Mouse (Mus musculus): ENCODE measurements around the gene Frmpd4. TPM values are rescaled to one million over a fixed set of nuclear protein-coding genes. Genes with fewer than 3 reads are reported as not detected.

Gene Frmpd4
- polyA plus RNA-seq, 1 experiment from 2014 or later, result 2.2 TPM

- no peak overlapping the region for H3K27ac ChIP-seq (ENCODE audit: low read depth, low read length)
- no peak overlapping the region for H3K4me2 ChIP-seq (ENCODE audit: low read length)
- H3K9me3 ChIP-seq (ENCODE audit: control insufficient read depth, low read length), result no peaks in the 10 kb centered on the region
- no peak overlapping the region for H3K4me3 ChIP-seq (ENCODE audit: low read length)
- no peaks in the 10 kb centered on the region for H3K4me1 ChIP-seq (ENCODE audit: control insufficient read depth, insufficient read depth, low read depth, low read length)
- ATAC-seq, result no peak
- 87% methylated on average over 3 of the region's 3 CpGs for WGBS
- no peaks in the 10 kb centered on the region for H3K36me3 ChIP-seq (ENCODE audit: control insufficient read depth, insufficient read depth, low read length)
- no peaks in the 10 kb centered on the region; the same call in 1 of the 2 replicates for H3K27me3 ChIP-seq (replicated peaks; ENCODE audit: control insufficient read depth, insufficient read depth, low read length)
- no peak overlapping the region for H3K9ac ChIP-seq (ENCODE audit: low read depth, low read length)
These were observed 1024.2 kb downstream of the Frmpd4 start for GRCm38 (mm10) chrX:167552827-167553226.

DNA sequence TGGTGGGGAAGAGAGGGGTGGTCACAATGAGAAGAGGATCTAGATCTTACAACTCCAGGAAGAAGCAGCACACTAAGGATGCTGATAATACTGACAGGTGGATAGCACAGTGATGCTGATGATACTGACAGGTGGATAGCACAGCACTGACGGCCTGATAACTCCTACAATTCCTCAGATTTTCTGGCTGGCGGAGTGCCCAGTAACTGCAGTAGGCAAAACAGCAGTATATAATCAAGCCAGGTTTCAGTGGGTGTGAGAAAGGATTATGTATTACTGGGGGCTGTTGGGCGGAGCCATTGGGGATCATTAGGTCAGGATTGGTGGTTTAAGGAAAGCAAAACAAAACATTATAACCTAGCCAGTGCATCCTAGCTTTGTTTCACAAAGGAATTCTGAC, 1053.9 kb downstream of the Frmpd4 start:
- Histone ChIP-seq H3K27ac (ENCODE audit: low read depth, low read length) (no peak overlapping the region), H3K9me3 (ENCODE audit: control insufficient read depth, low read length) (no peaks in the 10 kb centered on the region), H3K4me3 (ENCODE audit: low read length) (no peak overlapping the region), H3K9ac (ENCODE audit: low read depth, low read length) (no peak overlapping the region), H3K36me3 (ENCODE audit: control insufficient read depth, insufficient read depth, low read length) (no peaks in the 10 kb centered on the region), H3K4me1 (ENCODE audit: control insufficient read depth, insufficient read depth, low read depth, low read length) (no peaks in the 10 kb centered on the region), H3K4me2 (ENCODE audit: low read length) (no peak overlapping the region), H3K27me3 (replicated peaks; ENCODE audit: control insufficient read depth, insufficient read depth, low read length) (peaks cover 2% of the 10 kb centered on the region; the same call in 1 of the 2 replicates)
- 87% methylated on average over 3 of the region's 3 CpGs for whole genome bisulfite sequencing
- ATAC-seq, result peak; percentile 42; the same call in 1 of the 2 replicates

GRCm38 (mm10) chrX:167522528-167522927, 1054.5 kb downstream of the Frmpd4 start:
- H3K4me2 ChIP-seq (ENCODE audit: low read length), result no peak overlapping the region
- no peak overlapping the region for H3K4me3 ChIP-seq (ENCODE audit: low read length)
- 63% methylated on average over 4 of the region's 4 CpGs for WGBS
- no peak for ATAC-seq
- H3K27ac ChIP-seq (ENCODE audit: low read depth, low read length), result no peak overlapping the region
- no peaks in the 10 kb centered on the region for H3K4me1 ChIP-seq (ENCODE audit: control insufficient read depth, insufficient read depth, low read depth, low read length)
- peaks cover 2% of the 10 kb centered on the region; the same call in 1 of the 2 replicates for H3K27me3 ChIP-seq (replicated peaks; ENCODE audit: control insufficient read depth, insufficient read depth, low read length)
- H3K9me3 ChIP-seq (ENCODE audit: control insufficient read depth, low read length), result no peaks in the 10 kb centered on the region
- H3K36me3 ChIP-seq (ENCODE audit: control insufficient read depth, insufficient read depth, low read length), result no peaks in the 10 kb centered on the region
- no peak overlapping the region for H3K9ac ChIP-seq (ENCODE audit: low read depth, low read length)

- peaks cover 2% of the 10 kb centered on the region; the same call in 1 of the 2 replicates for H3K27me3 ChIP-seq (replicated peaks; ENCODE audit: control insufficient read depth, insufficient read depth, low read length)
- no peaks in the 10 kb centered on the region for H3K4me1 ChIP-seq (ENCODE audit: control insufficient read depth, insufficient read depth, low read depth, low read length)
- H3K9me3 ChIP-seq (ENCODE audit: control insufficient read depth, low read length), result no peaks in the 10 kb centered on the region
- WGBS, result 77% methylated on average over 2 of the region's 2 CpGs
- H3K4me2 ChIP-seq (ENCODE audit: low read length), result no peak overlapping the region
- no peaks in the 10 kb centered on the region for H3K36me3 ChIP-seq (ENCODE audit: control insufficient read depth, insufficient read depth, low read length)
- H3K27ac ChIP-seq (ENCODE audit: low read depth, low read length), result no peak overlapping the region
- no peak overlapping the region for H3K9ac ChIP-seq (ENCODE audit: low read depth, low read length)
- H3K4me3 ChIP-seq (ENCODE audit: low read length), result no peak overlapping the region
- no peak for ATAC-seq
These were observed 1058.6 kb downstream of the Frmpd4 start for GRCm38 (mm10) chrX:167518440-167518839.

DNA sequence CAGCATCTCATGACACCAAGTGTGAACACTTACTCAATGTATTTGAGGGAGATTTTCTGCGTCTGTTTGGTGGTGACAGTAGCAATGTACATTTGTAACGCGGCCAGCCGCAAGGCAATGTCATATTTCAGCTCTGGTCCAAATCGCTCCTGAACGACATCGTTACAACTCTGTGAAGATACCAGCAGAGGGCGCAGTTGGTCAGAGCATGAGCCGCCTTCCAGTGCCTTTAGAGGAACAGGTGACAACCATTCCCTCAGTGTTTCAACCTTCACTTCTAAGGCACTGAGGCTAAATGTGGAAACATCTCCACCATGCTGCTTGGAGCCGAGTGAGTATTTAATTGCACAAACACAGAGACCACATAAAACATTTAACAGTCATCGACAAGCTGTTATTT, 1079.3 kb downstream of the Frmpd4 start:
- Histone ChIP-seq H3K4me2 (ENCODE audit: low read length) (no peak overlapping the region), H3K27me3 (replicated peaks; ENCODE audit: control insufficient read depth, insufficient read depth, low read length) (peaks cover 7% of the 10 kb centered on the region; the same call in 1 of the 2 replicates)
- WGBS, result 39% methylated on average over 11 of the region's 11 CpGs

DNA sequence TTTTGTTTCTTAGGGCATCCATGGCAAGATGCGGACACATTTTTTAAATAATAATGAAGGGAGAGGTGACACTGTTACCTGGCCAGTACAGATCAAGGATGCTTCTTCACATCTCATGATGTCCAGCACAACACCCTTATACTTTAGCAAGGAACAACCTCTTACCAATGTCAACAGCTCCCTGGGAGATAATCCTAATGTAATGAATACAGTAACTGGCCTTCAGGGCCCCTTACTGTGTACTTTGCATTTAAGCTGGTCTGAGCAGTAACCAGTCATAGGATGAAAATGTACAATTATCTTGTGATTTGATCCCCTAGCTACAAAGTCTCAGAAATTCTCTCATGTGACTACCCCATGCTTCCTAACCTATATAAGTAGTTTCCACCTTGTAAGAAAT, 1084.8 kb downstream of the Frmpd4 start:
- Histone ChIP-seq H3K36me3 (ENCODE audit: control insufficient read depth, insufficient read depth, low read length) (no peaks in the 10 kb centered on the region), H3K9me3 (ENCODE audit: control insufficient read depth, low read length) (no peaks in the 10 kb centered on the region), H3K4me3 (ENCODE audit: low read length) (no peak overlapping the region), H3K4me2 (ENCODE audit: low read length) (no peak overlapping the region), H3K4me1 (ENCODE audit: control insufficient read depth, insufficient read depth, low read depth, low read length) (no peaks in the 10 kb centered on the region), H3K27me3 (replicated peaks; ENCODE audit: control insufficient read depth, insufficient read depth, low read length) (peaks cover 7% of the 10 kb centered on the region; the same call in 1 of the 2 replicates), H3K9ac (ENCODE audit: low read depth, low read length) (no peak overlapping the region), H3K27ac (ENCODE audit: low read depth, low read length) (no peak overlapping the region)
- no peak for ATAC-seq
- 100% methylated on average over 1 of the region's 1 CpGs for WGBS

More for the DNA sequence above, 1079.3 kb downstream of the Frmpd4 start:
- H3K9ac ChIP-seq (ENCODE audit: low read depth, low read length), result no peak overlapping the region
- peak; percentile 85 for ATAC-seq
- no peak overlapping the region for H3K4me3 ChIP-seq (ENCODE audit: low read length)
- H3K4me1 ChIP-seq (ENCODE audit: control insufficient read depth, insufficient read depth, low read depth, low read length), result no peaks in the 10 kb centered on the region
- H3K27ac ChIP-seq (ENCODE audit: low read depth, low read length), result no peak overlapping the region
- no peaks in the 10 kb centered on the region for H3K36me3 ChIP-seq (ENCODE audit: control insufficient read depth, insufficient read depth, low read length)
- H3K9me3 ChIP-seq (ENCODE audit: control insufficient read depth, low read length), result no peaks in the 10 kb centered on the region

DNA sequence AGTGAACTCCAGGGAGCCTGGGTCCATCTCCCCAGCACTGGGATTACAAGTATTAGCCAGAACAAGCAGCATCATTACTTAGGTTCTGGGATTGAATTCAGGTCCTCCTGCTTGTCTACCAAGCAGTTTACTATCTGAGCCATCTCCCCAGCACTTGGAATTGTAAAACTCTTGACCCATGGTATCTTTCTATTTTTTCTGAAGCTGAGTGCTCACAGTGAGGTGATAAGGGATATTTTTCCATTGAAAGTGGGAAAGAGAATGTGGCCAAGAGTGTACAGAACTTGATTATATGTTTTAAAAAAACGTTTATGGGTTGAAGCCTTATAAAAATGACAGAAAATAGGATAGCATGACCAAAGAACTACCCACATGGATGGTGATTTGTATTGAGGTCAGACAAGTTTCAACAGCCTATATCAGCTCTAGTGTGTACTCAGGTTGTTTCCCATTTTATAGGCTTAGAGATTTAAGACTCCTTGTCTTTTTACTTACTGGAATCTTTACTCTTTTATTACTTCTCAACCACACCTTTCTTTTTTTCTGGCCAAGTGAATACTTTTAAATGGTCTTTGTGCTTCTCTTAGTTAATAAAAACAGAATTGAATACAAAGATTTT, 1085.3 kb downstream of the Frmpd4 start:
- no peak overlapping the region for H3K9ac ChIP-seq (ENCODE audit: low read depth, low read length)
- no peaks in the 10 kb centered on the region for H3K9me3 ChIP-seq (ENCODE audit: control insufficient read depth, low read length)
- 53% methylated on average over 1 of the region's 1 CpGs for WGBS
- no peak overlapping the region for H3K4me3 ChIP-seq (ENCODE audit: low read length)
- no peak overlapping the region for H3K27ac ChIP-seq (ENCODE audit: low read depth, low read length)
- no peaks in the 10 kb centered on the region for H3K36me3 ChIP-seq (ENCODE audit: control insufficient read depth, insufficient read depth, low read length)
- no peak overlapping the region for H3K4me2 ChIP-seq (ENCODE audit: low read length)
- H3K27me3 ChIP-seq (replicated peaks; ENCODE audit: control insufficient read depth, insufficient read depth, low read length), result peaks cover 7% of the 10 kb centered on the region; the same call in 1 of the 2 replicates
- ATAC-seq, result no peak
- no peaks in the 10 kb centered on the region for H3K4me1 ChIP-seq (ENCODE audit: control insufficient read depth, insufficient read depth, low read depth, low read length)

- ATAC-seq, result no peak
- Histone ChIP-seq H3K27ac (ENCODE audit: low read depth, low read length) (no peak overlapping the region), H3K4me3 (ENCODE audit: low read length) (no peak overlapping the region), H3K4me1 (ENCODE audit: control insufficient read depth, insufficient read depth, low read depth, low read length) (no peaks in the 10 kb centered on the region), H3K4me2 (ENCODE audit: low read length) (no peak overlapping the region), H3K27me3 (replicated peaks; ENCODE audit: control insufficient read depth, insufficient read depth, low read length) (no peaks in the 10 kb centered on the region; the same call in 1 of the 2 replicates), H3K36me3 (ENCODE audit: control insufficient read depth, insufficient read depth, low read length) (no peaks in the 10 kb centered on the region), H3K9ac (ENCODE audit: low read depth, low read length) (no peak overlapping the region), H3K9me3 (ENCODE audit: control insufficient read depth, low read length) (no peaks in the 10 kb centered on the region)
- WGBS, result 82% methylated on average over 4 of the region's 4 CpGs
These were observed 1093.4 kb downstream of the Frmpd4 start for GRCm38 (mm10) chrX:167483409-167484177.

GRCm38 (mm10) chrX:167477636-167478035, 1099.4 kb downstream of the Frmpd4 start:
- H3K9me3 ChIP-seq (ENCODE audit: control insufficient read depth, low read length), result no peaks in the 10 kb centered on the region
- 75% methylated on average over 6 of the region's 6 CpGs for WGBS
- no peak for ATAC-seq

More at GRCm38 (mm10) chrX:167477636-167478035, 1099.4 kb downstream of the Frmpd4 start:
- peaks cover 4% of the 10 kb centered on the region; the same call in 1 of the 2 replicates for H3K27me3 ChIP-seq (replicated peaks; ENCODE audit: control insufficient read depth, insufficient read depth, low read length)
- no peaks in the 10 kb centered on the region for H3K36me3 ChIP-seq (ENCODE audit: control insufficient read depth, insufficient read depth, low read length)
- no peak overlapping the region for H3K9ac ChIP-seq (ENCODE audit: low read depth, low read length)
- H3K4me1 ChIP-seq (ENCODE audit: control insufficient read depth, insufficient read depth, low read depth, low read length), result no peaks in the 10 kb centered on the region
- H3K4me3 ChIP-seq (ENCODE audit: low read length), result no peak overlapping the region
- H3K27ac ChIP-seq (ENCODE audit: low read depth, low read length), result no peak overlapping the region
- no peak overlapping the region for H3K4me2 ChIP-seq (ENCODE audit: low read length)

Measured in hindbrain, embryonic 16.5 days (tissue).